ENCODE assay signal across 14 mouse cellular contexts in the genomic region with DNA sequence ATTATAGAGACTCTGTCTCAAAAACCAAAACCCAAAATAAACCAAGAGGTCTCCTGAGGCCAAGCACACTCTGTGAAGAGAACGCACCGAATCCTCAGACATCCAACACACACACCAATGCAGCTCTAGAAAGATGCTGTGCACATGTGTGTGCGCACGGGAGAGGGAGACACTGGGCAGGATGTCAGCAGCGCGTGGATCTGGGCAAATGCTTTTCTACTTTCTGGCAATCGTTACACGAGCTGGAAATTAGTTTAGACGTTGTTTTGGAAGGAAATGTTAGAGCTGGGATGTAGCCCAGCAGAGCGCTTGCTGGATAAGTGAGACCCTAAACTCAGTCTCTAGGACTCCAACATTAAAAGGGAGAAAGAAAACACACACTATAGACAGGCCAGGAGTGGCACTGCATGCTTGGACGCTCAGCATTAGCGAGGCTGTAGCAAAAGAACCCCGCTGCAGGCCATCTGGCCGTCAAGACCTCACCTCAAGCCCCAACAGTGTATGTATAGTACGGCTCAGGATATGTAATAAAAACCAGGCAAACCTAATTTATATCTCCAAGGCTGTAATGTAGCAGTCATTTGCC. TPM values are rescaled to one million over a fixed set of nuclear protein-coding genes. Genes with fewer than 3 reads are reported as not detected.
DNase-seq lines count a peak whose midpoint lies in the region; ATAC-seq and TF ChIP-seq lines count a peak whose summit lies in the region.
"Had no signal": no experiment of that assay in that cellular context is flagged by ENCODE, and none has a peak within 500 bp of the region (broad histone marks: within the 10 kb centered on the region; RNA-seq: fewer than 3 reads in every experiment).

No protein-coding gene starts in this region.

- WGBS in limb, embryonic 14.5 days: 57% methylated on average over 15 of the region's 15 CpGs

- intact Hi-C loops in heart, postnatal 25 days (cut with DNase I): no loop called here

- no peaks in the 10 kb centered on the region for H3K4me1 ChIP-seq in limb, embryonic 14.5 days (ENCODE audit: control insufficient read depth, insufficient read depth, low read length)
- H3K4me1 ChIP-seq: hindbrain, embryonic 10.5 days had no signal

- no peak overlapping the region for H3K4me3 ChIP-seq in limb, embryonic 14.5 days (replicated peaks; ENCODE audit: low read length)
- H3K4me3 ChIP-seq: hindbrain, embryonic 10.5 days had no signal

- H3K9me3 ChIP-seq in limb, embryonic 14.5 days (ENCODE audit: control insufficient read depth, low read length): no peaks in the 10 kb centered on the region
- H3K9me3 ChIP-seq: hindbrain, embryonic 10.5 days had no signal

- DNase-seq in cerebellum, adult 9-11 months: peak; percentile 63
- DNase-seq in cerebellum, postnatal 4 days (ENCODE audit: low spot score in 2 of 2): no peak
- peak; percentile 24 to 26 for DNase-seq in heart, adult 18-20 months
- DNase-seq in heart, postnatal 25 days (ENCODE audit: low spot score): no peak
- peak; percentile 37 for DNase-seq in lung, postnatal 10 days
- DNase-seq in lung, adult 18-20 months: no peak
- peak; percentile 13 for DNase-seq in limb, embryonic 14.5 days (ENCODE audit: low spot score)
- no peak for DNase-seq in frontal cortex, adult 2 months (ENCODE audit: extremely low spot score in 1 of 2, low spot score in 1 of 2)
- DNase-seq: adrenal gland, postnatal 25 days; kidney, adult 9 months; liver, postnatal 0 days; right cerebral cortex, postnatal 14 days; thymus, postnatal 25 days had no signal

- H3K9ac ChIP-seq in limb, embryonic 14.5 days (ENCODE audit: low read depth, low read length, severe bottlenecking): no peak overlapping the region
- H3K9ac ChIP-seq: liver, postnatal 0 days had no signal

- no peak overlapping the region for H3K27ac ChIP-seq in limb, embryonic 14.5 days (replicated peaks; ENCODE audit: low read depth, low read length)
- H3K27ac ChIP-seq: hindbrain, embryonic 10.5 days had no signal

- no peak overlapping the region for H3K4me2 ChIP-seq in limb, embryonic 14.5 days (replicated peaks; ENCODE audit: low read depth, low read length, severe bottlenecking)

- 0 out of 2 replicates have a peak, but pooled peaks have one; percentile 23 for ATAC-seq in limb, embryonic 14.5 days (ENCODE audit: low FRiP score, low read depth)
- ATAC-seq: liver, postnatal 0 days had no signal

- H3K36me3 ChIP-seq in limb, embryonic 14.5 days (ENCODE audit: control insufficient read depth, insufficient read depth, low read length): peaks cover 88% of the 10 kb centered on the region

- TF ChIP-seq POLR2A in limb, embryonic 14.5 days (IDR thresholded peaks at IDR 0.05; ENCODE audit: borderline replicate concordance, extremely low read depth, insufficient read depth, insufficient read length): no peak

- H3K27me3 ChIP-seq in limb, embryonic 14.5 days (ENCODE audit: control insufficient read depth, insufficient read depth, low read length): no peaks in the 10 kb centered on the region

RNA-seq across cellular contexts. Expression of a gene that starts 44.4 kb away (rescaled TPM):
- 10 to 100 TPM; 52.7 to 57.6 TPM for total RNA-seq in heart, adult 18-20 months (2021)
- 10 to 100 TPM; 57.5 to 60.2 TPM for total RNA-seq in heart, postnatal 25 days (2021)
- polyA plus RNA-seq in limb, embryonic 14.5 days (2012; rRNA removed): 163 and 215 TPM in 2 replicates
- polyA plus RNA-seq in limb, embryonic 14.5 days (2014; fragmentation: Nextera tagmentation; extraction: Ambion mirVana): 37.0 and 39.7 TPM in 2 replicates
- polyA plus RNA-seq in frontal cortex, adult 2 months (2012; rRNA removed): 175 and 184 TPM in 2 replicates

Comparison
In these comparisons a context has a peak if more than half of its experiments do, and no peak if none do; other contexts are left out.
1. DNase-seq: peak in cerebellum, adult 9-11 months (single experiment), heart, adult 18-20 months (2 of 2), lung, postnatal 10 days (single experiment) and limb, embryonic 14.5 days (single experiment); none in cerebellum, postnatal 4 days (0 of 2), heart, postnatal 25 days (single experiment), lung, adult 18-20 months (0 of 2) and frontal cortex, adult 2 months (0 of 2).